Mouse (Mus musculus) macrophage (primary cell): ENCODE measurements around the gene Slc2a3. TPM values are rescaled to one million over a fixed set of nuclear protein-coding genes. Genes with fewer than 3 reads are reported as not detected.
"Not testable (repeated sequence)": the region's sequence is repeated elsewhere in the genome, so short reads cannot be mapped to it uniquely, and the experiment has no call there.

ENCODE experiments used
- H3K27ac ChIP-seq: fragments of 350-480 bp; formaldehyde crosslinking; 2 replicates; pipeline ENCODE4 v1.9.0; 2021
- H3K36me3 ChIP-seq: fragments of 350-480 bp; formaldehyde crosslinking; 2 replicates; pipeline ENCODE4 v1.9.0; 2021; ENCODE audit errors: inconsistent target
- H3K4me3 ChIP-seq: fragments of 350-480 bp; formaldehyde crosslinking; 2 replicates; pipeline ENCODE4 v1.9.0; 2021; ENCODE audit errors: inconsistent target
- H3K79me2 ChIP-seq: fragments of 350-480 bp; formaldehyde crosslinking; 2 replicates; pipeline ENCODE4 v1.9.0; 2021; ENCODE audit errors: inconsistent target
- WGBS: methylation state at CpG from one replicate; pipeline ENCODE4 v1.1.7; 2026; ENCODE audit warnings: inconsistent platforms; ENCODE audit not compliant: missing documents; 5-methylcytosine and 5-hydroxymethylcytosine counted together
- polyA plus RNA-seq: library from polyadenylated mRNA; stranded (reverse); fragments of 250-400 nt; gene quantifications from 3 replicates; pipeline ENCODE4 v1.2.4, GENCODE M21; 2018; ENCODE audit warnings: inconsistent platforms

The Slc2a3 gene
- polyA plus RNA-seq, 1 experiment from 2014 or later: 2.4 TPM

DNA sequence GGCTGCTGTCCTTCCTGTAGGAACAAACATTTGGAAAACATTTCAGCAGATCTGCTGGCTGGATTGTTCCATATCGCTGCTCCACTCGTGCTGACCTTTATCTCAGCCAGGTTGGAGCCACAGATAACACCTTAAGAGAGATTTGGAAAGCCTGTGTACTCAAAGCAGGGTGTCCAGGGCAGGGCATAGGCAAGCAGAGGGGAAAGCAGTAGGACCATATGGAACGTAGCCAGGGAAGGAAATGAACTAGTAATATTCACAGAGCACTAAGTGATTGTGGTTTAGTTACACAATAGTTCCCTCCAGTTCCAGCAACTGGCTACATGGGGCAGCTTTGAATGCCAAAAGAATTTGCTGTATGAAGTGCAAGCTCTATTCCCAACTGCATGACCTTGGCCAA, 19.3 kb downstream of the Slc2a3 start:
- no peak overlapping the region for H3K4me3 ChIP-seq
- 8% methylated on average over 3 of the region's 3 CpGs for WGBS
- no peaks in the 10 kb centered on the region for H3K36me3 ChIP-seq
- H3K79me2 ChIP-seq: no peaks in the 10 kb centered on the region
- H3K27ac ChIP-seq: no peak overlapping the region

DNA sequence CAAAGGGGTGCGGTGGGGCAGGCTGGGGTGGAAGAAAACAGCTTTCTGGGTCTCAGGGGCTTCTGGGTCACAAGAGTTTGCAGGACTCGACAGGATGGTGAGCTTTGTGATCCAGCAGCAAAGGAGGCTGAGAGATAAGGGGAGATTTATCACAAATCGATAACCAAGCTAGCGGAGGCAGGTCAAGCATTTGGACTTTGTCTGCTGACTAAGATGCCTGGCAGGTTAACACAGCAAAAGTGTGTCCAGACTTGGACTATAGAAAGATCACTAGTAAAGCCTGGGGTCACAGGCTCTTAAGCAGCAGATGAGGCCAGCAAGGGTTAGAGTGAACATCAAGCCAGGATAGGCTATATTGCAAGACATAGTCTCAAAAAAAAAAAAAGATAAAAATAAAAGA, 20.3 kb downstream of the Slc2a3 start:
- H3K4me3 ChIP-seq: no peak overlapping the region
- no peak overlapping the region for H3K27ac ChIP-seq
- H3K36me3 ChIP-seq: no peaks in the 10 kb centered on the region
- H3K79me2 ChIP-seq: no peaks in the 10 kb centered on the region
- WGBS: 98% methylated on average over 4 of the region's 4 CpGs

DNA sequence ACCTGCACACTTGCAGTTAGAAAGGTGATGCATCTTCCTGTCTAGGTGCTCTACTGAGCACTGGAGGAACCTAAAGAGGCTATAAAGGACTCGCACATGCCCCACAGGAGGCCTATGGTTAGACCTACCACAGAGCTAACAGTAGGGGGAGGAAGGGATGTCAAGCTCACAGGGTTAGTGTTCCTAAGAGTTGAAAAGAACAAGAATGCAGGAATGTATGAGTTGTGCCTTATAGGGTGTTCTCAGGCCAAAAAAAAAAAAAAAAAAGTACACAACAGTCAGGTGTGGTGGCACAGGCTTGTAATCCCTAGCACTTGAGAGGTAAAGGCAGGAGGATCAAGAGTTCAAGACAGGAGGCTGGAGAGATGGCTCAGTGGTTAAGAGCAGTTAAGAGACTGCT, 21.5 kb downstream of the Slc2a3 start:
- H3K79me2 ChIP-seq: no peaks in the 10 kb centered on the region
- no peak overlapping the region for H3K4me3 ChIP-seq
- no peaks in the 10 kb centered on the region for H3K36me3 ChIP-seq
- no peak overlapping the region for H3K27ac ChIP-seq
- WGBS: 100% methylated on average over 1 of the region's 1 CpGs

DNA sequence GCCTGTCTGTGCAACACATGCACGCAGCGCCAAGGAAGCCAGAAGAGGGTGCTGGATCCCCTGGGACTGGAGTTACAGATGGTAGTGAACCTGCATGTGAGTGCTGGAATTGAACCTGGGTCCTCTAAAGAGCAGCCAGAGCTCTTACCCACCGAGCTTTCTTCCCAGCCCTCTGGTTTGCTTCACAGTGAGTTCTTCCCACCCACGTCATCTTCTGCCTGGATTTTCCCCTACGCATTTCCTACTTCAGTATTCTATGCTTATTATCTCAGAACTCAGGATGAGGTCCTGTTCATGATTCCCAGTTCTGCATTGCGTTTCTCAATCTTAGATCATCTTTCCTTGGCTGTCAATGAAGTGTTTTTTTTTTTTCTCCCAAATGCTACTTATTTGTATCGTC, 25.4 kb downstream of the Slc2a3 start:
- 93% methylated on average over 7 of the region's 7 CpGs for WGBS
- no peaks in the 10 kb centered on the region for H3K79me2 ChIP-seq

DNA sequence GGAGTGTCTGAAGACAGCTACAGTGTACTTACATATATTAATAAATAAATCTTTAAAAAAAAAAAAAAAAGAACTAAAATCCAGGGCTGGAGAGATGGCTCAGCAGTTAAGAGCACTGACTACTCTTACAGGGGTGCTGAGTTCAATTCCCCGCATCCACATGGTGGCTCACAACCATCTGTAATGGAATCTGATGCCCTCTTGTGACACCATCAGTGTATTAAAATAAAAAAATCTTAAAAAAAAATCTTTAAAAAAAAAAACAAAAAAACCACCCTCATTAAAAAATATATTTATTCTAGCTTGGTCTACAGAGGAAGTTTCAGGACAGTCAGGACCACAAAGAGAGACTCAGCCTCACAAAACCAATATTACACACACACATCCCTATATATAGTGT, 27.1 kb downstream of the Slc2a3 start:
- no peaks in the 10 kb centered on the region for H3K36me3 ChIP-seq
- H3K4me3 ChIP-seq: no peak overlapping the region
- no peaks in the 10 kb centered on the region for H3K79me2 ChIP-seq
- H3K27ac ChIP-seq: no peak overlapping the region
- WGBS: 100% methylated on average over 1 of the region's 1 CpGs

More for the DNA sequence above, 25.4 kb downstream of the Slc2a3 start:
- no peaks in the 10 kb centered on the region for H3K36me3 ChIP-seq
- H3K27ac ChIP-seq: no peak overlapping the region
- H3K4me3 ChIP-seq: no peak overlapping the region

DNA sequence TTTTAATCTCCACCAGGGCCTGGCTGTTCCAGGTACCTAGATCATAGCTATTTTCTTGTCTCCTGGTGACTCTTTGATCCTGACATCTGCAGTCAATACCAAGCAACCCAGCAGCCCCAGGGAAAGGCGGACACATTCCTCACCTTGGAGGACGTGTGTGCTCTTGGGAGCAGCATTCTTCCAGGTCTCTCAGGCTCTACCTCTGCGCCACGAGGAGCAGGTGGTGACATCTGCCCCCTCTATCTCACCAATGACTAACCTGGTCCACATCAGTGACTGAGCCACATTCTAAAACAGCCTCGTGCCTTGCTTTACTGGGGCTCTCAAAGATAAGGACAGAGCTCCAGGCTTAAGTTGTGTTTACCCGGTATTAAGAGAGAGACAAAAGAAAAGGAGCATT, 28.7 kb downstream of the Slc2a3 start:
- no peak overlapping the region for H3K27ac ChIP-seq
- no peak overlapping the region for H3K4me3 ChIP-seq
- H3K36me3 ChIP-seq: no peaks in the 10 kb centered on the region
- H3K79me2 ChIP-seq: no peaks in the 10 kb centered on the region
- 96% methylated on average over 6 of the region's 6 CpGs for WGBS

DNA sequence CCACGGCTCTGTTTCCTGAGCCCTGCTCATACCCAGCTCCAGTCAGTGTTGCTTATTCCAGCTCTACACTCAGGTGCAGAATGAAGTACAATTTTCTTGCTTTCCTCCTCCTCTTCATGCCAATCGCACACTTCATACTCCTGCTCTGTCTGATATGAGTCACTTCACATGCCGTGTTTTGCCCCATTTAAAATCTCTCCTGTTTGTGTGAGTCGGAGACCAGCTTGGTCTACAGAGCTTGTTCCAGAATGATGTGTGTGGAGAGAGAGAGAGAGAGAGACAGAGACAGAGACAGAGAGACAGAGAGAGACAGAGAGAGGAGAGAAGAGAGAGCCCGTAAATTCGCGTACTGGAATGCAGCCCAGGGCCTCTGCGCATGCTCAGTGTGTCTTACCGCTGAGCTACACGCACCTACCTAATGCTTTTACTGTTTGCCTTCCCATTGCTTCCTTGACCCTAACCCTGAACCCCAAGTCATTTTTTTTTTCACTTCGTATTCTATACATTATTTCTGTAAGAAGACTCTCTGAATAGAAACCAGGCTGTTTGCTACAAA, 30.6 kb downstream of the Slc2a3 start:
- H3K79me2 ChIP-seq: no peaks in the 10 kb centered on the region
- H3K36me3 ChIP-seq: no peaks in the 10 kb centered on the region
- WGBS: 93% methylated on average over 9 of the region's 11 CpGs
- no peak overlapping the region for H3K27ac ChIP-seq
- H3K4me3 ChIP-seq: no peak overlapping the region

DNA sequence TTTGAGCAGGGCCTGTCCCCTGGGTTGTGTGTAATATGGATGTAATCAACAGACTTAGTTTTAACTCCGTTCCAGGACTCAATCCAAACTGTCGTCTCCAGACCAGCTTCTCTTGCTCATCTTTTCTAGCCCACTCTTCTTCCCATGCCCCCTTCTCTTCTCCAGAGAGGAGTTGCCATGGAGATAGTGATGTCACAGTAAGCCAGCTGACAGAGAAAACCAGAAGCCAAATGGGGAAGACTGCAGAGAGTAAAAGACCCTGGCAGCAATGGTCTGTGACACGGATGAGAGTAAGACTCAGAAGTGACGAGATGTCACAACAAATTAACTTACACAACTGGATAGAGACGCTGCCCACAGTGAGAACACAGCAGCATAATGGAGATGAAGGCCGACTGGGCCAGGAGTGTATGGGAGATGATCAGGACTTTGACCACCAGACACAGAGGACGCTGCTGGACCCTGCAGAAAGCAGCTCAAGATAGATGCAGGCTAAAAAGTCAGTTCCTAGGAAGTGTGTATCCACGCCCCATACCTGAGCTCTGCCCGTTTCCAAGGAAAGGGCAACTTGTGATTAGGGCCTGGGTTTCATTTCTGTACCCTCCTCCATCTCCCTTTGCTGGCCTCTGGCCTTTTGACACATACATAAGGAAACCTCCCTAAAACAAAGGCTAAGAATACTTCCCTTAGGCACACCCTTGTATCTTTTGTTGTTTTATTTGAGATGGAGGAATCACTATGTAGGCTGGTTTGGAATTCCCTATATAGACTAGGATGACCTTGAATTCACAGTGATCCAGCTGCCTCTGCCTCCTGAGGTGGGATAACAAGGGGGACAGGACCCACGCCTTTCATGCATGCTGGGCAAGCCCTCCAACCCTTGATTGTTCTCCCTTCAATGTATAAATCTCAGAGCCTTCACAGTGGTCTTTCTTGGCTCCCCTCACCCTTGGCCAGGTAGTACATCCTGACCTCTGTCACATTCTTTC, 31.4 kb downstream of the Slc2a3 start:
- H3K4me3 ChIP-seq: no peak overlapping the region
- H3K27ac ChIP-seq: no peak overlapping the region
- 90% methylated on average over 10 of the region's 10 CpGs for WGBS
- no peaks in the 10 kb centered on the region for H3K36me3 ChIP-seq
- no peaks in the 10 kb centered on the region for H3K79me2 ChIP-seq

DNA sequence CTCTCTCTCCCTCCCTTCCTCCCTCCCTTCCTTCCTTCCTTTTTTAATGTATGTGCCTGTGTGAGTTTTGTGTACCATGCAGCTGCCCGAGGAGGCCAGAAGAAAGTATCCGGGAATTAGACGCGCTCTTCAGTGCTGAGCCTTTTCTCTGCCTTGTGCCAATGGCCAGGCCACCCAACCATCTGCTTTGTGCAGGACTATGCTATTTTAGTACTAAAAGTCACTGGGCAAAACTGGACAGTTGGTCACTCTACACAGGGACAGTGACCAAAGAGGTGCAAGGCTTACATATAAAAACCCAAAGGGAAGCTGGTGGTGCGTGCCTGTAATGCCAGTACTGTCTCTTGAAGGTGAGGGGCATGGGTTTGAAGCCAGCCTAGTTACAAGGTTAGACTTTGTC, 33.2 kb downstream of the Slc2a3 start:
- Histone ChIP-seq H3K36me3 (no peaks in the 10 kb centered on the region), H3K4me3 (no peak overlapping the region), H3K27ac (no peak overlapping the region), H3K79me2 (no peaks in the 10 kb centered on the region)
- whole genome bisulfite sequencing: 90% methylated on average over 4 of the region's 5 CpGs

DNA sequence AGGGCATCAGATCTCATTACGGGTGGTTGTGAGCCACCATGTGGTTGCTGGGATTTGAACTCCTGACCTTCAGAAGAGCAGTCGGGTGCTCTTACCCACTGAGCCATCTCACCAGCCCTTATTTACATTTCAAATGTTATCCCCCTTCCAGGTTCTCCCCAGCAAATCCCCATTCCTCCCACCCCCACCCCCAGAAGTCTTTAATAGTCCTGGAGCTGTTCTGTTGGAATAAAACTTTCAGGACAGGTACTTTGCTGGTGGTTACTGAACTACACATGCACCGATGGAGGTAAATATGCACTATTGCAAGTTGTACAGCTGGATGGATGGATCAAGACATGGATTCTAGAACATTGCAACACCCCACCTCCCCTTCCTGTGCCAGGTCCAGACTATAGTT, 34.4 kb downstream of the Slc2a3 start:
- not testable (repeated sequence) for H3K27ac ChIP-seq, H3K4me3 ChIP-seq, H3K36me3 ChIP-seq, H3K79me2 ChIP-seq
- WGBS: 94% methylated on average over 2 of the region's 3 CpGs

DNA sequence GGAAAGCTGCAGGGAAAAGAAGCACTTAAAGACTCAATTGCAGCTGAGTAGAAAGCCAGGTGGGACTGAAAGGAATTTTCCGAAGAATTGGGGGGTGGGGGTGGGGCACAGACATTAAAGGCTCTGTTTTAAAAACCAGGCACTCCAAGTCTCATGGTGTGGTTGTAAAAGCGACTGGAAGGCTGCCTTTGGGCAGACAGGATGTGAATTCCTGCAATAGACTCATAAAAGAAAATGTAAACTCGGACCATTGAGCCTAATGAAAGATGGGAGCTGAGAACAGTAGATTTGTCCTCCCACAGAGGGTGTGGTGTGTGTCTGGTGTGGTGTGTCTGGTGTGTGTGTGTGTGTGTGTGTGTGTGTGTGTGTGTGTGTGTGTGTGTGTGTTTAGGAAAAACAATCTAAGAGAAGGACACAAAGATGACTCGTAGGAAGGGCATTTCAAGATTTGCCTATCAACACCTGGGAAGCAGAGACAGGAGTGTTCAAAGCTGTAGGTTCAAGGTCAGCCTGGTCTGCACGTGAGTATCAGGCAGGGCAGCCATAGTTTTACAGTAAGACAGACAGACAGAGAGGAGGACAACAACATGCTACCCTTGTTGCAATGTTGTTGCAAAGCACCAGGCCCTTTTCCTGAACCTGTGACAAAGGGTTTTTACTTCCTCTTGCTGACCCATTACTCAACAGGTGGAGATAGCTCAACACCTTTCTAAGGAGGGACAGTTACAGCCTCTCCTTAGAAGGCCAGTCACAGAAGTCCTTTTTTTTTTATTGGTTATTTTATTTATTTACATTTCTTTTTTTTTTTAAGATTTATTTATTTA, 35.1 kb downstream of the Slc2a3 start:
- H3K27ac ChIP-seq: no peak overlapping the region
- 83% methylated on average over 5 of the region's 5 CpGs for WGBS
- H3K4me3 ChIP-seq: no peak overlapping the region
- H3K79me2 ChIP-seq: no peaks in the 10 kb centered on the region
- no peaks in the 10 kb centered on the region for H3K36me3 ChIP-seq

DNA sequence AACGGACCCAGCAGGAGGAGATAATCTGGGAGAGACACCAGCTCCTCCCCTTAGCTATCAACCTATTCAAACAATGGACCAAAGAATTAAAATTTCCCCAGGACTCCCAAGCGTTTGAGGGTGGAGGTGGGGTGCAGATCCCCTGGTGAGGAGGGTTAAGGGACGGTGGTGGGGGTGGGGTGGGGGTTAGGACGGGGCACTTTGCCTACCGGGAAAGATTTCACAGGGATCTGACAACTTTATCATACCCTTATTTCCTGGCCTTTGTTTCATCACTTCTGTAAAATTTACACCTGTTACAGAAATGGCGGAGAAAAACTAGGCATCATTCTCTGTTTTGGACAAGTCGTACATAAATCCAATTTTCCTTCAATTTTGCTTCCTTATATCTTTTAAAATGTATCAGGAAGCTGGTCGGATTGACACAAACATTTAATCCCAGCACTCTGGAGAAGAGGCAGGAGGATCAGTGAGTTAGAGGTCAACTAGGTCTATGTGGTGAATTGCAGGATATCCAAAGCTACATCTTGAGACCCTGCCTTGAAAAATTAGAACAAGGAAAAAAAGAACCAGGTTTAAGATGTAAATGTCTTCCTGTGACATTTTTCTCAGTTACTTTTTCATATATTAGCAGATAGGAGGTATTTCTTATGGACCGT, 36.0 kb downstream of the Slc2a3 start:
- H3K4me3 ChIP-seq: no peak overlapping the region
- H3K36me3 ChIP-seq: no peaks in the 10 kb centered on the region
- WGBS: 71% methylated on average over 9 of the region's 9 CpGs
- no peaks in the 10 kb centered on the region for H3K79me2 ChIP-seq
- H3K27ac ChIP-seq: no peak overlapping the region

DNA sequence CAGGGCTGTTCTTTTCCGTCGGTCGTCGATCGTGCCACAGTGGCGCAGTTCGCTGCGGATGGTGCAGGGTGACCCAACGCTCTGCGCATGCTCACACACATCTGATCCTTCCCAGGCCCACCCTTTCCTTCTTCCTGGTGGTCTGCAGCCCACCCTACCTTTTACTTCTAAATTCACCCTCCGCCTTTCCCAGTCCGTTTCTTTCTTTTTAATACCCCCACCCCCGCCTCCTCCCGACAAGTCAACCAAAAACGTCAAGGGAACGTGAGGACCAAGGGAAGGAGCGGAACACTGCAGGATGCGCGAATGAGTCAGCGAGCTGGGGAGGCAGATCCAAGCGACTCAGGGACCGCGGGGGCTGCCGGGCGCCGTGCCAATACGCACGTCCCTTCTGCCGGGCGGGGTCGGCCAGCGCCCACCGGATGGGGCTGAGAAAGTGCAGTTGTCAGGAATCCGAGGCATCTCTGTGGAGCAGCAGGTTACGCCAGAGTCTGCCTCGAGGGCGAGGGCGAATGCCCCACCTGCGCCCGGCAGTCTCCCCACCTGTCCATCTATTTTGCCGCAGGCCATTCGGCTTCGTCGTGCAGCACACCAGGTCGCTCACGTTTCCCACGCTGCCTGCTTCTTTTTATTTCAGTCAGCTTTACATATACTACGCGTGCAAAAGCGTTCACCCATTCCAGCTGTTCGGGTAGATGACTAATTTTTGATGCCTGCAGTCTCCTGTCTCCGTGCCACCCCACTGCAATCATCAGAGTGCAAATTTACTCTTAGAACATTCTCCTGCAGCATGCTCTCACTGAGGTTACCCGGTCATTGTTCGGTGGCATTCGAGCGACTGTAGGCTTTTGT, 36.8 kb downstream of the Slc2a3 start:
- Histone ChIP-seq H3K79me2 (no peaks in the 10 kb centered on the region), H3K27ac (no peak overlapping the region), H3K4me3 (no peak overlapping the region), H3K36me3 (no peaks in the 10 kb centered on the region)
- whole genome bisulfite sequencing: 6% methylated on average over 56 of the region's 56 CpGs
